Mouse (Mus musculus) B cell, adult 2 months (primary cell): ENCODE measurements around the gene Ackr3.

Experiments used
- DNase-seq, 2 experiments: peaks; one replicate each; pipeline ENCODE4 v3.0.0; 2022

The Ackr3 gene

GRCm38 (mm10) chr1:90260704-90261581 lies 57.2 kb downstream of the Ackr3 start:
- no peak for DNase-seq

GRCm38 (mm10) chr1:90262380-90262779 lies 58.6 kb downstream of the Ackr3 start:
- DNase-seq, result no peak
